Mouse (Mus musculus) kidney, adult 11 months (tissue): ENCODE results near the gene Fn3k.

ENCODE experiments used
- DNase-seq: peaks from one replicate; pipeline ENCODE4 v3.0.0; 2022

Gene Fn3k

DNA sequence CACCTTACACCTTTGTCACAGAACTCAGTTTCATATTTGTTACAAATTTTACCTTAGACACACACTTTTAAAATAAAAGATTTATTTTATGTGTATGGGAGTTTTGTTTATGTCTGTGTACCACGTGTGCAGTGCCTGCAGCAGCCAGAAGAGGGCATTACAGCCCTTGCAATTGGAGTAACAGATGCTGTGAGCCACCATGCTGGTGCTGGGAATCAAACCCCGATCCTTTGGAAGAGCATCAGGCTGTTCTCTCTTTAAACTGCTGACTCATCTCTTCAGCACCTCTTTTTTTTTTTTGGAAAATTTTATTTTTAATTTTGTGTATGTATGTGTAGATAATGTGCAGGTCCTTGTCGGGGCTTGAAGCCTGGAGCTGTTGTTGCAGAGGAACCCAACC is 23.2 kb downstream of the Fn3k start:
- DNase-seq, result no peak

DNA sequence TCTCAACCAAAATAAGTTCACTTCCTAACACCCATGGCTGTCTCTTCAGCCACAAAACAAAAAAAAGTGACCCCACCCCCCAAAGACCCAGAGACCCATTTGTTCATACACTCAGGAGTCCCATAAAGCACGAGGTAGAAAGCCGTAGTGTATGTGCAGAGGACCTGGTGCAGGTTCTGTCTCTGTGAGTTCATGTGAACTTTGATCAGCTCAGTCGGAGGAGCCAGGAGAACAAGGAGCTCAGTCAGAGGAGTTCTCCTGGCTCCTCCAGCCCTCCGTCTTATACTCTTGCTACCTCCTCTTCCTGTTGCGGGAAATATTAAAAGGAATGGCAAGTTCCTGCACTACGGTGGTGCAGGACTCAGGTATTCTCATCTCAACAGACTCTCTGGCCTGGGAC is 32.7 kb downstream of the Fn3k start:
- no peak for DNase-seq

DNA sequence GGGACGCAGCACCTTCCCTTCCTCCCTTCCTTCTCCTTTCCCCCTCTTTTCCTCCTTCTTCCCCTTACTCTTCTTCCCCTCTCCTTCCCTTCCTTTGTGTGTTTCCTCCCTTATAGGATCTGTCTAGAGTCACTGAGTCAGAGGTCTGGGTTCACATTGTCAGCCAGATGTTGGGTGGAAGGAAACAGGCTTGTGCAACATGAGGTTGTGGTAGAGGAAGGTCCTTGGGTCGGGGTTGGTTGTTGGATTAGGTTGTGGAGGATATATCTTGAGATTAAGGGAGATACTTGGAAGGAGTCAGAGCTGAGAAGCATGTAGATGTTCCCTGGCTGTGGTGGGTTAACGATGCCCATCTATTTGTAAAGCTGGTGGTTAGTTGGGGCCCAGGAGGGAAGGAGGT is 40.1 kb downstream of the Fn3k start:
- no peak for DNase-seq

DNA sequence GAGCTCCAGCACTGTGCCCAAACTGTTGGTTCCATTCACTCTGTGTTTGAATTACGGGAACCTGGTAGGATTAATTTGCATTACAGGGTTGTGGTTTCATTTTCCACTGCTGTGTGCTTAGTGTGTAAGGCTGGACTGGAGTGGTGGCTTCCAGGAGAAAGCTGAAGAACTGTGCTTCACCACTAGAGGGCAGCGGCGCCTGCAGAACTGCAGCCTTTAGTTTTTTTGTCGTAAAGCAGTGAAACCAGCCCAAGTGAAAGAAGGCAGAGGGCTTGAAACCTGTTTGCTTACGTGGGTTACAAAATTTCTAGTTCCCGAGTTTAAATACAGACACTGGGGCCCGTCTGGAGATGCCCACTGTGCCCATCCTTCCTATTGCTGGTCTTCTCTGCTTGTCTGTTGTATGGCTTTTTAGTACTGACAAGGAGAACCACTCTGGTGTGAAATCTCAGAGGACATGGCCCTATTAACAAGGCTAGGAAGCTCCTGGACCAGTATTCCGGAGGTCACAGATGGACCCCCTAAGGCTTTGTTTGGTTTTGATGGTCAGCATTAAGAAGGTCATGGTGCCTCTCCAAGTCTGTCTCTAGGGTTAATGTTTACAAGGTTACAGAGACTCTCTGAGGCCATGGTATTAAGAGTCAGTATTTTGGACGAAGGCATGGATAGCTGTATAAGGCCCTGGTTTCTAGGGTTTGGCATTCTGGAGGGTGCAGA is 41.1 kb downstream of the Fn3k start:
- peak; percentile 34 for DNase-seq

DNA sequence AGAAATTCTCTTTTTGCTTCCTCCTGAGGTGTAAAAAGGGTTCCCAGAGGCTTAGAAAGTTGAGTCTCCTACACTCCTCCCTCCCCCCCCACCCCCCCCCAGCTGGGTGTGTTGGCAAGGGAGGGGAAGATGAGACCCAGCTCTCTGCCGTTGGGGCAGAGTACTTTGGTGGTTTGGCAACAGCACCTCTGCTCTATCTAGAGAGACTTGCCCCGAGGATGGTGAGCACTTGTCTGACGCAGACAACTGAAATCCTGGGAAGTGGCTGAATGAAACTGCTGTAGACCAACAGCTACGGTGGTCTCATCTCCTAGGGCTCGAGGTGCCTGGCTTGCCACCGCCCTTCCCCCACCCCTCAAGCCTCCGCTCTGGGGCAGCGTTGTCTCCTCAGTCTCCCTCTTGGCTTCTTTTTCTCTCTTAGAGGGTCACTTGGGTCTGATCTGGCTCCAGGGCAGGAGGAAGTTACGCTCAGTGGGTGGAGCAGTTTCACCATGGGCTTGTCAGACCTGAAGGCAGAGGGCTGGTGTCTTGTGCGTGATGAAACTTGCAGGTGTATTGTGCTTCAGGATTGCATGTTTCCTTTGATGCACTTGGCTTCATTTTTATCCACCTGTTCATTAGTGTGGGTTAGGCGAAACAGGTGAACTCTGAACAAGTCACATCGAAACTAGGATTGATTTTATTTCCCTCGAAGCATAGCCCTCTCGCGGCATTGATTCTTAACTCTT is 44.9 kb downstream of the Fn3k start:
- no peak for DNase-seq

DNA sequence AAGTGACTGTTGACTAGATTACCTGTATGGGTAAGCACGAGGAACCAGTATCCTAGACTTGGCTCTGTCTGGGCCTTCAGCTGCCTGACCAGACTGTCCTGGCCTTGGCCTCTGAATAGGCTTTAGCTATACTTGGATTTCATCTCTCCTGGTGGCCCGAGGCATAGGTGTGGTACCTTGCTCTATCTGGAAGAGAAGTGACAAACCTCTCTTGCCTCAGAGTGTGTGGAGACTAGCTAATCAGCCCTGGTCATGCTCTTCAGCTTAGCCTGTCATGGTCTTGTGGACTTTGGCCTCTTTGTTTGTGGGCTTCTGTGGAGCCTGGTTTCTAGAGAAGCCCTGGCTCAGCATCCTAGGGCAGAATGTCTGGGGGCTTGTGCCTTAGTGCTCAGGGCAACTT is 46.4 kb downstream of the Fn3k start:
- peak; percentile 19 for DNase-seq

DNA sequence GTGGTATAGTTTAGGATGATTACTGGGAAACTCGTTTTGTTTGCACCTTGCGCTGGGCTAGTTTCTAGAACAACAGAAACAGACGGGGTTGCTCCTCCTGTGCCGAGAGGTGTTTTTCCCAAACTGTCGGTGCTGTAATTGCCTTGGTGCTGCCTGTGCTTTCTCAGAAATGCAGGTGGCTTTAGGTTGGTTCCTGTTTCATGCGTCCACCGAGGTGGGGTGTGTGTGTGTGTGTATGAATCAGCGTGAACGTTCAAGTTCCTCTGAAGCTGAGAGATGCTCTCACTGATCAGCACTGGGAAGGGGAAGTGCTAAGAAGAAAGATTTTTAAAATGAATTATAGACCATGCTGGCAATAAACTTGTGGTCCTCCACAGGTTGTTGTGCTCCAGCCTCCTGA is 51.2 kb downstream of the Fn3k start:
- no peak for DNase-seq

DNA sequence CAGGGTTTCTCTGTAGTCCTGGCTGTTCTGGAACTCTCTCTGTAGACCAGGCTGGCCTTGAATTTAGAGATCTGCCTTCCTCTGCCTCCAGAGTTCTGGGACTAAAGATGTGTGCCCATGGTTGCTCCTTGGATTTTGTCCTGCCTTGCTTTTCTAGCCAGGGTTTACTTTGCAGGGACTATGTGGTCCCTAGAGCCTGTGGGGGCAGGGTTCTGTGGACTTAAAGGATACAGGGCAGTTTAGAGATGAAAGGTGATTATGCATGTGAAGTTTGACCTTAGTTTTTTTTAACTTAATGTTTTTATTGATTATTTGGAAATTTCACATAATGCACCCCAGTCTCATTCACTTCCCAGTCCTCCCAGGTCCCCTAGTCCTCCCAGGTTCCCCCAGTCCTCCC is 55.9 kb downstream of the Fn3k start:
- DNase-seq, result no peak
